Mouse (Mus musculus) cerebral cortex, adult 2 months (tissue): ENCODE data around the gene Slc18a3.

Experiments used
- WGBS: fragments of 180-500 bp; shearing (Covaris S2); methylation state at CpG from one replicate; pipeline ENCODE4 v1.1.7; 2018; 5-methylcytosine and 5-hydroxymethylcytosine counted together

The Slc18a3 gene

GRCm38 (mm10) chr14:32463211-32464040 lies 1.2 kb downstream of the Slc18a3 start:
- 4% methylated on average over 74 of the region's 74 CpGs for WGBS

- 40% methylated on average over 4 of the region's 4 CpGs for WGBS
Measured at GRCm38 (mm10) chr14:32452552-32452951, 12.1 kb downstream of the Slc18a3 start.

DNA sequence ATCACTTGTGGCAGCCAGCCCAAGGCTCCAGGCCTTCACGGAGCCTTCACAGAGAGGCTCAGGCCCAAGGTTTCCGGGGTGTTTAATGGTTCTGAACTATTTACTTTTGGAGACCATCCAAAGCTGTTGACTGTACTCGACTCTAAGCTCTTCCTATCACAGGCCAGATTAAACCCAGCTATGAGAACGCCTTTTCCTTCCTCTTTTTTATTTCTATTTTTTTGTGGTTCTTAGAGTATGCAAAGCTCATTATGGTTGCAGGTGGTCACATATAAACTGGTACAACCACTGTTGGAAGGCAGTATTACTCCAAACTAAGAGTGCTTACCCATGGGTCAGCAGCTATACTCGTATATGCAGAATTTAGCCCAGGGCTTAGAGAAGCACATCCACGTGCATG lies 17.7 kb downstream of the Slc18a3 start:
- 79% methylated on average over 6 of the region's 6 CpGs for WGBS

DNA sequence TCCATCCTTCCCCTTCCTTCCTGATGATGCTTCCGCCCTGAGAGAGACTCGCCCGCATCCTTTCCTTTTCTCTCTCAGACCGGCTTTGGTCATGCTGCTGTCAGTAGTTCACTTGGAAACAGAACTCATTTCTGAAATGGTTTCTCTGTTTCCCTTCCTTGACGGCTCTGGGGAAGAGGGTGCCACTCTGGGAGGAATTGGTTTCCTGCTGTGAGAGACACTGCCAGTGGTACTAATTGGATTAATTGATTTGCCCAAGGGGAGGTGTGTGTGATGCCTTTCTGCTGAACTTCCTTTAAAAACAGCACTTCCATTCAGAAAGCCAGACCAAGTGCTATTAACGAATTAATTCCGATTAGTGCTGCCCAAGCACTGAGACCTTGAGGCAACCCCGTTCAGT lies 21.2 kb downstream of the Slc18a3 start:
- 55% methylated on average over 8 of the region's 8 CpGs for WGBS

GRCm38 (mm10) chr14:32439744-32440143 lies 24.9 kb downstream of the Slc18a3 start:
- WGBS: 59% methylated on average over 3 of the region's 3 CpGs

GRCm38 (mm10) chr14:32439316-32439715 lies 25.3 kb downstream of the Slc18a3 start:
- 79% methylated on average over 5 of the region's 5 CpGs for WGBS

GRCm38 (mm10) chr14:32437352-32437793 lies 27.3 kb downstream of the Slc18a3 start:
- WGBS: 47% methylated on average over 5 of the region's 5 CpGs

GRCm38 (mm10) chr14:32429030-32429602 lies 35.5 kb downstream of the Slc18a3 start:
- WGBS: 69% methylated on average over 8 of the region's 8 CpGs

DNA sequence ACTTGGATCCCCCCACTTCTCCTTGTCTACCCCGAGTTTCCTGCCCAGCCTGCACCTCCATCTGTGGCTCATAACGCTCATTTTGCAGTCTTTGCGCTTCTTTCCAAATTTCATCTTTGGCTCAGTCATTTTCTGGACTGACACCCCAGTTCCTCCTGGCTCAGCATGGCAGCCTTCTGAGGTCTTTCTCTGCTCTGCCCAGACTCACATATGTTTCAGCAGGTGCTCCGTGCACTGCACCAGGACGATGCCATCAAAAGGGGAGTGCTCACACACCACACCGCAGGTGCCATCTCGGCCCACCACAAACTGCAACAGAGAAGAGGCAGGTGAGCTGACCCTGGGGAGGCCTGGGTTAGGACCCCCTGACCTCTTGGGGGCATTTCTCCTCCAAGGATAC lies 40.7 kb downstream of the Slc18a3 start:
- WGBS: 70% methylated on average over 7 of the region's 7 CpGs

GRCm38 (mm10) chr14:32418747-32419146 lies 45.9 kb downstream of the Slc18a3 start:
- 86% methylated on average over 11 of the region's 11 CpGs for WGBS
